Mouse (Mus musculus): ENCODE measurements around the gene Rnf115.

The Rnf115 gene

DNA sequence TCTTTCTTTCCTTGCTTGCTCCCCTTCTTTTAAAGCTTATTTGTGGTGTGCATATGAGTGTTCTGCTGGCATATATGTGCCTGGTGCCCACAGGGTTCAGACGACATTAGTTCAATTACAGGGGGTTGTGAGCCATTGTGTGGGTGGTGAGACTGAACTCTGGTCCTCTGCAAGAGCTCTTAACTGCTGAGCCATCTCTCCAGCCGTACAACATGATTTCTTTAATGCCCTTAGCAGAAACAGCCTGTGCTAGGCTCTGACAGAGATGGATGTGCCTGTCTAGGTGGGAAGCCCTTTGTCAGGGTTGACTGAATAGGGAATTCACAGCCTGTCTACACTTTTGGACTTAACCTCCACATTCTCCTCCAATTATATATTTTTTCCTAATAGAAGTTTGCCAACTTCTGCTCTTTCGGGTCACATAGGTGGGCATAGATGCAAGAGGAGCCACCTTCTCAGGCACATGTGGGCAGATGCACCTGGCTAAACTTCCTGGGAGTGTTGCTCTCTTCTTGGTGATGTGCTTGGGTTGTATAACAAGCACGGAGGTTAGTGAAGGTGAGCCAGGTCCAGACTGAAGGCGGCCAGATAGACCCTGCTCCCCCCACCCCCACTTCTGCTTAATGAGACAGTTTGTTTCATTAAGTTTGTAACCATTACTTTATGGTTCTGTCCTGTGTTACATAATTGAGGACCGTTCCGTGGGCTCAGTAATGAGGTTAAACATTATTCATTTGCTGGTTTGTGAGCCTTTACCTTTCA lies 107.3 kb downstream of the Rnf115 start:
- DNase-seq (ENCODE audit: low spot score in 2 of 2), result no peak

DNA sequence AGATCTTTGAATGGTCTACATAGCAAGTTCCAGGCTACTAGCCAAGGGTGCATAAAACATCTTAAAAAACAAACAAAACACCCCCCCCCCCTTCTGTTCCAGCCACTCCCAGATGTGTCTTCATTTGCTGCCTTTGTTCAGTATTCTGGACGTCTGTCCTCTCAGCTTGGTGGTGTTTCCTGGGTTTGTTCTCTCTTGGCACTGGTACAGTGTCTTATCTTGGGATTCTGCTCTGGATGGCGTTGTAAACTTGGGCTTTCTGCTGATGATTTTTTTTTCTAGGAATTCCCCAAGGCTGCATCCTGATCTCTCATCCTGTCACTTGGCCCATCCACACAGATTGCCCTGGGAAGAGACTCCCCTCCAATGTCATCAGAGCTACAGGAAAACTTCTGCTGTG lies 109.0 kb downstream of the Rnf115 start:
- no peak for DNase-seq (ENCODE audit: low spot score in 2 of 2)

DNA sequence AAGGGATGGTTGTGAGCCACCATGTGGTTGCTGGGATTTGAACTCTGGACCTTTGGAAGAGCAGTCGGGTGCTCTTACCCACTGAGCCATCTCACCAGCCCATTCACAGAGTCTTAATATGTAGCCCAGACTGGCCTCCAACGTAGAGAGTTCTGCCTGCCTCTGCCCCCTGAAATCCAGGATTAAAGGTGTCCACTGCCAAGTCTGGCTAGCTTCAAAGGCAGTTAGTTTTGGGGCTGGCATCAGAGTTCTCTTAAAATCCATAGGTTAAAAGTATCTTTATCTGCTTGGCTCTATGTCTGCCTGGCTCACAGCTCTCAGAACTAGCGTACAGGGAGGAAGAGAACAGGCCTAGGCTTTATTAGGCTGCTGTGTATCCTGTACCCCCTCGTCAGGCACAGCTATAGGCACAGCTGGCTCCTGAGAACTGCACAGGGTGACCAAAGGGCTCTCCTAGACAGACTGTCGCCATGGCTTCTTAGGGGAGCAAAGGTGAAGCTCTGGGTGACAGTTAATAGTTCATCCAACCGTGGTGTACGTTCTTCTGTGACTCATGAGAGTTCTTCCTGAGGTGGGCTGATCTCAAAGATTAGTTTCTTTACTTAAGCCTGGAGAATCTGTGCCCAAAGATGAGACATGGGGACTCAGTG lies 111.7 kb downstream of the Rnf115 start:
- no peak for DNase-seq (ENCODE audit: low spot score in 2 of 2)
